Mouse (Mus musculus): Measurements from ENCODE around the gene Mrc1.
"Not testable (repeated sequence)": the region's sequence is repeated elsewhere in the genome, so short reads cannot be mapped to it uniquely, and the experiment has no call there.

Mrc1 gene
- long read RNA-seq, experiment 1, full-length matches to known transcripts, result 1 of 6 reads
- long read RNA-seq, experiment 1, partial matches to known transcripts, result 5 of 6 reads
- long read RNA-seq, experiment 1, other reads (novel, unspliced or antisense), result 0 of 6 reads
- long read RNA-seq, experiment 2, partial matches to known transcripts, result 4 of 6 reads
- long read RNA-seq, experiment 2, other reads (novel, unspliced or antisense), result 2 of 6 reads

GRCm38 (mm10) chr2:14229149-14229548, at the start of gene Mrc1:
TSS of gene Mrc1 (plus strand) at chr2:14229392.
- intact Hi-C loops (cut with DNase I), result no loop called here

- intact Hi-C loops (cut with DNase I), result no loop called here
These were observed 44.8 kb upstream of the Mrc1 start for GRCm38 (mm10) chr2:14184375-14184774.

- intact Hi-C loops (cut with DNase I), result no loop called here
These were observed 38.5 kb upstream of the Mrc1 start for GRCm38 (mm10) chr2:14190684-14191083.

- intact Hi-C loops (cut with DNase I), result no loop called here
These were observed 37.6 kb upstream of the Mrc1 start for GRCm38 (mm10) chr2:14191601-14192000.

- intact Hi-C loops (cut with DNase I), result no loop called here
These were observed 37.1 kb upstream of the Mrc1 start for GRCm38 (mm10) chr2:14192046-14192445.

GRCm38 (mm10) chr2:14198325-14198903, 30.8 kb upstream of the Mrc1 start:
- intact Hi-C loops (cut with DNase I), result not testable (repeated sequence)

- intact Hi-C loops (cut with DNase I), result no loop called here
These were observed 29.6 kb upstream of the Mrc1 start for GRCm38 (mm10) chr2:14199621-14200020.

- intact Hi-C loops (cut with DNase I), result not testable (repeated sequence)
These were observed 28.2 kb upstream of the Mrc1 start for GRCm38 (mm10) chr2:14200879-14201445.

- intact Hi-C loops (cut with DNase I), result no loop called here
These were observed 24.9 kb upstream of the Mrc1 start for GRCm38 (mm10) chr2:14204308-14204707.

GRCm38 (mm10) chr2:14206798-14207197, 22.4 kb upstream of the Mrc1 start:
- intact Hi-C loops (cut with DNase I), result no loop called here

- intact Hi-C loops (cut with DNase I), result no loop called here
These were observed 18.5 kb upstream of the Mrc1 start for GRCm38 (mm10) chr2:14210731-14211130.

- intact Hi-C loops (cut with DNase I), result no loop called here
These were observed 17.6 kb upstream of the Mrc1 start for GRCm38 (mm10) chr2:14211606-14212005.

- intact Hi-C loops (cut with DNase I), result no loop called here
These were observed 14.4 kb upstream of the Mrc1 start for GRCm38 (mm10) chr2:14214764-14215163.

GRCm38 (mm10) chr2:14216653-14217052, 12.5 kb upstream of the Mrc1 start:
- intact Hi-C loops (cut with DNase I), result no loop called here

GRCm38 (mm10) chr2:14218126-14218525, 11.1 kb upstream of the Mrc1 start:
- intact Hi-C loops (cut with DNase I), result no loop called here

- intact Hi-C loops (cut with DNase I), result no loop called here
These were observed 4.8 kb upstream of the Mrc1 start for GRCm38 (mm10) chr2:14224387-14224786.

GRCm38 (mm10) chr2:14228495-14228894, 697 bp upstream of the Mrc1 start:
- intact Hi-C loops (cut with DNase I), result no loop called here

- intact Hi-C loops (cut with DNase I), result no loop called here
These were observed 787 bp downstream of the Mrc1 start for GRCm38 (mm10) chr2:14229979-14230378.

GRCm38 (mm10) chr2:14232897-14233296, 3.7 kb downstream of the Mrc1 start:
- intact Hi-C loops (cut with DNase I), result no loop called here

GRCm38 (mm10) chr2:14233983-14234382, 4.8 kb downstream of the Mrc1 start:
- intact Hi-C loops (cut with DNase I), result no loop called here

GRCm38 (mm10) chr2:14235319-14235718, 6.1 kb downstream of the Mrc1 start:
- intact Hi-C loops (cut with DNase I), result no loop called here

GRCm38 (mm10) chr2:14236920-14237319, 7.7 kb downstream of the Mrc1 start:
- intact Hi-C loops (cut with DNase I), result no loop called here

- intact Hi-C loops (cut with DNase I), result no loop called here
These were observed 8.5 kb downstream of the Mrc1 start for GRCm38 (mm10) chr2:14237723-14238122.
